Mouse (Mus musculus): ENCODE data around the gene Zfp866.

Gene Zfp866

DNA sequence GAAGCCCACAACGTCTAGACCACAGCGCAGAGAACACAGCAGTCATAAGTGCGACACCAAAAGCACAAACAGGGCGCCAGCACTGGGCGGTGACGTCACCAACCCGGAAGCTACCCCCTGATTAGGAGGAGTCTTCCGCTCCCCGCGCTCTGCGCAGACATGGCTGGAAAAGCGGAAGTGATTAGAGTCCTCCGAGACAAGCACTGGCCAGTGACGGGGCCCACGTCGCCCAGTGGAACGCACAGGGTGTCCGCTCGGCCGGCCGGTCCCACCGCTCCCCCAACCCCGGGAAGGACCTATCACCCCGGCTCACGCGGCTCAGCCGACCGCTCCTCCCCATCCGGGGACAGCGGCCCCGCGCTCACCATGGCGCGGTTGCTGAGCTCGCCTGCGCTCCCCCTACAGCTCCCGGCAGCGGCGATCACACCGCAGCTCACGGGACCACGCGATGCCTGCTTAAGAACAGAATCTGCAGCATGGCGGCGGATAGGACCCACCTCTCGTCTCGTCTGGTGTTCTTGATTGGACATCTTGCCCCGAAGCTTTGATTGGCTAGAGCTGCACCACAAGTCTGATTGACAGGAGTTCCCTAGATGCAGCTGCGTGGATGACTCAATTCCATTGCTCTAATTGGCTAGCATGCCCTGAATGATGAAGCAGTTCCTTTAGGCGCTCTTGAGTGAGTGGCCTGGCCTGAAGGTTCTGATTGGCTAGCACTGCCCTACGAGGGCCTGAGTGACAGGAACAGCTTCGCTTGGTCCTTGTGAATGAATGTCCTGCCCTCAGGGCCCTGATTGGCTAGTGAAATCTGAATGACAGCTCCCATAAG lies 74.4 kb downstream of the Zfp866 start:
- peak; percentile 100 for DNase-seq (ENCODE audit: low read depth, low spot score)

GRCm38 (mm10) chr8:69715366-69715765 lies 75.6 kb downstream of the Zfp866 start:
- DNase-seq (ENCODE audit: low read depth, low spot score), result no peak

GRCm38 (mm10) chr8:69713516-69713915 lies 77.5 kb downstream of the Zfp866 start:
- DNase-seq (ENCODE audit: low read depth, low spot score), result no peak

Data from brain, adult 2 months (tissue).